Mouse (Mus musculus): ENCODE results near the gene Dok7.

Gene Dok7

GRCm38 (mm10) chr5:35057582-35057981 is 1.0 kb downstream of the Dok7 start:
- DNase-seq (ENCODE audit: low spot score) = no peak

GRCm38 (mm10) chr5:35058216-35058615 is 1.6 kb downstream of the Dok7 start:
- no peak for DNase-seq (ENCODE audit: low spot score)

- DNase-seq (ENCODE audit: low spot score) = no peak
These were observed 3.5 kb downstream of the Dok7 start for GRCm38 (mm10) chr5:35060098-35060497.

- DNase-seq (ENCODE audit: low spot score) = no peak
These were observed 13.3 kb downstream of the Dok7 start for GRCm38 (mm10) chr5:35069841-35070240.

GRCm38 (mm10) chr5:35070314-35070713 is 13.7 kb downstream of the Dok7 start:
- no peak for DNase-seq (ENCODE audit: low spot score)

GRCm38 (mm10) chr5:35070953-35071352 is 14.4 kb downstream of the Dok7 start:
- DNase-seq (ENCODE audit: low spot score) = no peak

DNA sequence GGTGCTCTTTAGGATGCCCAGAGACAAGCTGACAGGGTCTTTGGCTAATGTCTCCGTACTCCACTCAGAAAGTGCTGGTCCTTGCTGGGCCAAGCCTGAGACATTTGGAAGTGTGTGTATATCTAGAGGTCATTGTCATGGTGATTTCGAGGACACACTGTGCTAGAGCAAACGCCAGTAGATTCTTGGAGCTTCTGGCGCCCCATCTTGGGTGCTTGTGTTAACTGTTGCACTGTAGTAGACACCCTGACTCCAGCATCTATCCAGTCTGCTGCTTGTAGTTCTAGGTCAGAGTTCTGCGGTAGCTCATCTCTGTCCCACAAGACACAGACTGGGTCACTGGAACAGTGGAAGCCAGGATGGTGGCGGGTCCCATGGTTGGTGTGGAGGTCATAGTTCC is 15.3 kb downstream of the Dok7 start:
- DNase-seq (ENCODE audit: low spot score) = no peak

- DNase-seq (ENCODE audit: low spot score) = no peak
These were observed 16.7 kb downstream of the Dok7 start for GRCm38 (mm10) chr5:35073235-35073634.

DNA sequence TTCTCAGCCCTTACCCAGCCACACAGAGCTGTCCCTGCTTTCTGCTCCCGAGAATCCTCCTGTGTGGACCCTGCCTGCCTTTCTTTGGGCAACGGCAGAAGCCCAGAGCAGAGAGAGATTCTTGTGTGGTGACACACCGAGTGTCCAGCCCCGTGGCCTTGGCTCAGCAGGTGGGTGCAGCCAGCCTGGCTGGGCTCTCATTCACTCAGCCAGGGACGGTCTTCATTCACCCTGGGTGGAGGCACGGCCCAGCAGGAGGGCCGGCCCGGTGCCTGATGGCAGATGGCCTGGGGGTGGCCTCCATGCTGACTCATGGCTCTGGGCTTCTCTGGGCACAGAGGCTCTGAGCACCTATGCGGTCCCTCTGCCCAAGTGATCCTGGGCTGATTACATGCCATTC is 17.4 kb downstream of the Dok7 start:
- peak; percentile 53 for DNase-seq (ENCODE audit: low spot score)

GRCm38 (mm10) chr5:35076369-35076768 is 19.8 kb downstream of the Dok7 start:
- no peak for DNase-seq (ENCODE audit: low spot score)

DNA sequence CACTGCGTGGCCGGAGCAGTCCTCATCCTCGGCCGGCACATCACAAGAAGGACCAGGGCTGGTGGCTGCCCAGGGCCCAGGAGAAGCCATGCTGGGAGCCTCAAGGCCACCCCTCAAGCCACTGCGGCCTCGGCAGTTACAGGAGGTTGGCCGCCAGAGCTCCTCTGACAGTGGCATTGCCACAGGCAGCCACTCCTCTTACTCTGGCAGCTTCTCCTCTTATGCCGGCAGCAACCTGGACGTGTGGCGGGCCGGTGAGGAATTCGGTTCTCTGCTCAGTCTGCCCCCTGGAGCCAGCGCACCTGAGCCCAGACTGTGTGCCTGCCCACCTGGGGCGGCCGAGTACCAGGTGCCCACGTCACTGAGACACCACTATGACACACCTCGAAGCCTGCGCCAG is 22.5 kb downstream of the Dok7 start:
- DNase-seq (ENCODE audit: low spot score) = no peak

GRCm38 (mm10) chr5:35084913-35085312 is 28.3 kb downstream of the Dok7 start:
- no peak for DNase-seq (ENCODE audit: low spot score)

- DNase-seq (ENCODE audit: low spot score) = peak; percentile 73
These were observed 32.4 kb downstream of the Dok7 start for GRCm38 (mm10) chr5:35088785-35089613.

DNA sequence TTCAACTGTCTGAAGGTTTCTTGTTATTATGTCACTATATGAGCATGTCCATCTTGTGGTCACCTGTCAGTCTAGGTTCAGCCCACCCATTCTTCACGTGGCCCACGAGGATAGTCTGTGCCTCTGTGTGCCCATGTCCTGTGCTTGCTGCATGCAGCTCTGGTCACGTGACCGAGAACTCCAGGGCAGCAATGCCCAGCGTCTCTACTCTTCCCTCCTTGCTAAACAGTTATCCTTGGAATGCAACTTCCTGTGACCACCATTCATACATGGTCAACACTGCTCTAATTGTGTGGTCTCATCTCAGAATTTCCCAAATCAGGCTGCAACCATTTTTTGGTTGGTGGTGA is 33.0 kb downstream of the Dok7 start:
- no peak for DNase-seq (ENCODE audit: low spot score)

- no peak for DNase-seq (ENCODE audit: low spot score)
These were observed 35.1 kb downstream of the Dok7 start for GRCm38 (mm10) chr5:35091636-35092035.

- DNase-seq (ENCODE audit: low spot score) = no peak
These were observed 46.5 kb downstream of the Dok7 start for GRCm38 (mm10) chr5:35103086-35103485.

DNA sequence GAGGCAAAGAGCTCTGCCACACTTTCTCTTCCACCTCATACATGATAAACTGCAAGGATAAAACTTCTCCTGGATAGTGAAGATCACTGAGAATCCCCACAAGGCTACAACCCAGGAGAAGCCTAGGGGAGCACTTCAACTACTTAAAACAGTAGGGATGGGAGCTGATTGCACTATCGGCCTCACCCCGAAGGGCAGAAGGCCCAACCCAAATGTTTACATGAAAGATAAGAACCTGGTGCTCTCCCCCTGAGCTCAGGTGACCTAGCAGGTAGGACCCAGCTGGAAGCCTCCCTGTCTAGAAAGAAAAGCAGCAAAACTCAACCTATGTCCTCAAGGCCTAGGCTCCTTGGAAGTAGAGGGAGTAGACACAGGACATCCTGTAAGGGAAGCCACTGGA is 47.0 kb downstream of the Dok7 start:
- DNase-seq (ENCODE audit: low spot score) = no peak

- no peak for DNase-seq (ENCODE audit: low spot score)
These were observed 47.8 kb downstream of the Dok7 start for GRCm38 (mm10) chr5:35104183-35104959.

DNA sequence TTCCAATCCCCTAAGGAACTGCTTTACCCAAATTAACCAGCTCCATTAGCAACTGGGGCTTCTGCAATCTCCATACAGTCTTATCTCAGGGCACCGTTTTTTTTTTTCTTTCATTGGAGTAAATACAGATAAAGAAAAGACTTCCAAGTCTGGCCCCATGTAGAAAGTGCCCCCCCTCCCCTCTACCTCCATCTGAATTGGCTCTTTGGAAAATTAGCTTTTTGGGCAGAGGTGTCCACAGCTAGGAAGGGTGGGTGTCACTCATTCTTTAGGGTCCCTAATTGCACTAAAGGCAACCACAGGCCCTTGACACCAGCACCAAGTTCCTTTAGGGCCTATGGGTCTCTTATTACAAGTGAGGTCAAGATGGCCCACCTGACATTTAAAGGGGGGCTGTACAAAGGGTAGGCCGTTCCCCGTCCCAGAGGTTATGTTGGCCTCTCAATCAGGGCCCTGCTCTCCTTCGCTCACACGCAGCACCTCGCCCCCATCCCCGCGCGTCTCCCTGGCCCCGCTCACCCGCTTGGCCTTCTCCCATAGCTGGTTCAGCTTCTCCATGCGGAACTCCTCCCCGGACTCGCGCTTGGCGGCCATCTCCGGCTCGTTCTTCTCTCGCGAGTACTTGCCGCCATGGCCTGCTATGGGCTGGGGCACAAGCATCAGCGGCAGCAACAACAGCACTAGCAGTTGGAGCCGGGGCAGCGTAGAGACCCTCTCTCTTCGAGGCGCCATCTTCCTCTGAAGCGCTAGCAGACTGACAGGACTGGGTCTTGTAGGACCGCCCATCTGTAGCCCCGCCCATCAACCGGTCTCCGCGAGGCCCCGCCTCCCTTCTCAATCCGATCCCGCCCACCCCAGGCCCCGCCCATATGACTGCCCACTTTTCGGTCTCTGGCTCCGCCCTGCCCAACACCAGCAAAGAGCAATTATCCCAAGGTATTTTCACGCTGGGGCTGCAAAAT is 48.7 kb downstream of the Dok7 start, which contains the start of gene Lrpap1:
TSS of gene Lrpap1 (minus strand) at position 807 of the 962 bp plus-strand sequence.
- DNase-seq (ENCODE audit: low spot score) = peak; percentile 87

GRCm38 (mm10) chr5:35105922-35106298 is 49.3 kb downstream of the Dok7 start:
- DNase-seq (ENCODE audit: low spot score) = no peak

GRCm38 (mm10) chr5:35112444-35112843 is 55.9 kb downstream of the Dok7 start:
- DNase-seq (ENCODE audit: low spot score) = no peak

DNA sequence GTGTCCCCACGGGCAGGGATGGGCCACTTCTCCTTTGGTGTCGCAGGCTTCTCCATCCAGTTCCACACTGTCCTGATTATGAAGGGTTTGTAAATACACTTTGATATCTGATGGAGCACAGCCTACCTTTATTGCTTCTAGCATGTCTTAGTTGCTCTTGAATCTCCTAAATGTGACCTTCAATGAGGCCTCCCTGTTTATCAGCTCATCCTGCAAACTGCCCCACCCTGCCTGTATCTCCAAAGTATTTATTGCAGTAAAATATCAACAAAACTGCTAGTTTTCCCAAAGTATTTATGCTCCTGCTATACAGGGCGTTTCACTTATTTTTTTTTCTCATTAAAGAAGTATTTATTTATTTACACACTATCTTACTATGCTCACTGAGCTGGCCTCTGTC is 59.4 kb downstream of the Dok7 start:
- no peak for DNase-seq (ENCODE audit: low spot score)

Data from ovary, postnatal 36 days (tissue).